Mouse (Mus musculus) cortical plate, adult 2 months (tissue): ENCODE results near the gene Sec1. TPM values are rescaled to one million over a fixed set of nuclear protein-coding genes. Genes with fewer than 3 reads are reported as not detected.

Experiments
- H3K27ac ChIP-seq: fragments of 200-500 bp; 2 replicates; pipeline ENCODE4 v1.5.1; 2012; ENCODE audit warnings: low read length, control low read depth, inconsistent platforms; ENCODE audit not compliant: insufficient read depth
- H3K4me1 ChIP-seq: fragments of 200-500 bp; 2 replicates; pipeline ENCODE4 v1.6.1; 2011; ENCODE audit warnings: low read length; ENCODE audit not compliant: control insufficient read depth, insufficient read depth
- H3K4me3 ChIP-seq: fragments of 200-500 bp; 2 replicates; pipeline ENCODE4 v1.5.1; 2011; ENCODE audit warnings: mild to moderate bottlenecking, low read length, control low read depth; ENCODE audit not compliant: insufficient read depth
- CTCF ChIP-seq: fragments of 200-500 bp; IDR thresholded peaks from 2 replicates; pipeline ENCODE4 v1.5.1; 2011; ENCODE audit warnings: mild to moderate bottlenecking, control low read depth, low read length; ENCODE audit not compliant: insufficient read depth; ENCODE audit errors: extremely low read depth
- POLR2A ChIP-seq: fragments of 200-500 bp; IDR thresholded peaks from 2 replicates; pipeline ENCODE4 v1.6.1; 2011; ENCODE audit warnings: mild to moderate bottlenecking, low read length, control low read depth; ENCODE audit not compliant: insufficient read depth; ENCODE audit errors: extremely low read depth
- polyA plus RNA-seq: library from polyadenylated mRNA; depleted of rRNA; stranded (reverse); fragments of >200 nt; gene quantifications from 2 replicates; pipeline ENCODE4 v1.2.3, GENCODE M21; 2012

Sec1 gene
- polyA plus RNA-seq, 1 experiment: 6.6 TPM

DNA sequence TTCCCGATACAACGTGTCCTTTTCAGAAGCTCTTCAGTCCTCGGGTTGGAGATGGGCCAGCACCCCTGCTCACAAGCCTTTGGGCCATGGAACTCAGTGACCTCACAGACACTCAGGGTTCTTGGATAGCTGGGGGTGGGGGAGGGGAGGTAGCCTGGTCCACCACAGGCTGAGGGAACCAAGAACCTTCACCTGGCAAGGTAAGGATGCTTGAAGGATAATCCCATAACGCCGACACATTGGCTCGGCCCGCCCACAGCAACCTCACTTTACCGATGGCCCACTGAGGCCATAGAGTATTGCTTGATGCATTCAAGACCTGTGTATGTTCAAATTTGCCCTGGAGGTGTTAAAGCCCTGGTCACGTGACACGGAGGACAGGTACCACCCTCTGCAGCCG, 31.5 kb upstream of the Sec1 start, which contains the start of gene Spaca4:
TSS of gene Spaca4 (minus strand) at position 101 of the 400 bp plus-strand sequence.
- Histone ChIP-seq H3K4me1 (no peaks in the 10 kb centered on the region), H3K4me3 (no peak within 1 kb of the TSS), H3K27ac (no peak within 1 kb of the TSS)
- TF ChIP-seq POLR2A (no peak), CTCF (no peak)

DNA sequence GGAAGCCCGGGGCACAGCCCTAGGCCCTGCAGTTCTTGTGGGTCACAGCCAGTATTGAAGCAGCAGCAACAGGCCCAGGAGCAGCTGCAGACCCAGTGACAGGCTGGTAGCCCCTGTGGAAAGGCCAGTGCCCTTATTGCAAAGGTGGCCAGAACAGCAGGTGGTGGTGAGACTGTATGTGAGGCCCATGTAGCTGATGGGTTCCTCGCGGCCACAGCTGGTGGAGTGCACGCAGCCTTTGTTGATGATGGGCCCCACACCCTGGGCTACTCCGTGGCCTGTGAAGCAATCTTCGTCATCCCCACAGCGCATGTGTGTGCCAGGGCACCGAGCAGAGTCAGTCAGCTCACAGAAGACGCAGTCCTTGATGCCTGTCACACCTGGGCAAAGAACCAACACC, 30.9 kb upstream of the Sec1 start:
- Histone ChIP-seq H3K4me3 (no peak overlapping the region), H3K27ac (no peak overlapping the region), H3K4me1 (no peaks in the 10 kb centered on the region)
- TF ChIP-seq CTCF (no peak), POLR2A (no peak)

DNA sequence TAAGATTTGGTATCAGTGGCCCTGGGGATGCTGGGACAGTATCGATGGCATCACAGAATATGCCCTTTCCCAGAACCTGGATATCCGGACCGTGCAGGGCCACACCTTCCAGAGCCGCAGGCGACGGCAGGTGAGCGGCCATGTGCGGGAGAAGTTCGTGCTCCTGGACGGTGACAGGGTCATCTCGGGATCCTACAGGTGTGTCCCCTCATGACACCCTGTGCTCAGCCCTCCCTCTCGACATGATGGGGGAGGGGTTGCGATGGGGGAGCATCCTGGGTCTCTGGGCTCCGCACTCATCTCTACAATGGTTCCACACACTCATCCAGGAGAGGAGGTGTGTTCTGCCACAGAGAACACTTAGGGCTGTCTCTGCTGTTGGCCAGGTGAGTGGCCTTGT, 29.6 kb upstream of the Sec1 start:
- Histone ChIP-seq H3K27ac (no peak overlapping the region), H3K4me1 (no peaks in the 10 kb centered on the region; the same call in 1 of the 2 replicates), H3K4me3 (no peak overlapping the region)
- no peak for TF ChIP-seq POLR2A
- no peak for TF ChIP-seq CTCF

DNA sequence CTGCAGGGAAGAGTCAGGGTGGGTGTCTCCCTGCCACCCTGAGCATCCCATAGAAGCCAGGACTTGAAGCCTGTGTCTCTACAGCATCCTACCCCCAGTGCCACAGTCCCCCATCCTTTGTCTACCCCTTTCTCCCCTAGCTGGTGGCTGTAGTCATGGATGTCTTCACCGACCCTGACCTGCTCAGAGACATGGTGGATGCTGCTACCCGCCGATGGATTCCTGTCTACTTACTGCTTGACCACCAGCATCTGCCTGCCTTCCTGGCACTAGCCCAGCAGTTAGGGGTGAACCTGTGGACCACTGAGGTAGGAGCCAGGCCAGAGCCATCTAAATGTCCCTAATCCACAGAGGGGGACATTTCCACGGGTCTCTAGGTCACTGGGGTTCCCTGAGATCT, 29.1 kb upstream of the Sec1 start:
- no peak for TF ChIP-seq CTCF
- TF ChIP-seq POLR2A: no peak
- no peaks in the 10 kb centered on the region; the same call in 1 of the 2 replicates for H3K4me1 ChIP-seq
- no peak overlapping the region for H3K27ac ChIP-seq
- H3K4me3 ChIP-seq: no peak overlapping the region

DNA sequence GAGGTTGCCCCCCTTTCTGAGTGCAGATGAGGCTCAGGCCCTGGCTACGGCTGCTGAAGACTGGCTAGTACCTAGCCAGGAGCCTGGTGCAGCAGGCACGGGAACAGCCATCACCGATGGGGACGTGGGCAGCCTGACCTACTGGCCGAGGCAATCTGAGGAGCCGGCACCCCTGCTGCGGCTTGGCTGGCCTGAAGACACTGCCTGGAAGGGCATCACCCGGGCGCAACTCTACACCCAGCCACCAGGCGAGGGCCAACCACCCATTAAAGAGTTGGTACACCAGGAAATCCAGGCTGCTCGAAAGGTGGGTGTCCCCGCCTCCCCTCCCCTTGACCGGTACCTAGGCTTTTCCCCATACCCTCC, 28.1 kb upstream of the Sec1 start:
- no peaks in the 10 kb centered on the region; the same call in 1 of the 2 replicates for H3K4me1 ChIP-seq
- TF ChIP-seq POLR2A (no peak), CTCF (no peak)

DNA sequence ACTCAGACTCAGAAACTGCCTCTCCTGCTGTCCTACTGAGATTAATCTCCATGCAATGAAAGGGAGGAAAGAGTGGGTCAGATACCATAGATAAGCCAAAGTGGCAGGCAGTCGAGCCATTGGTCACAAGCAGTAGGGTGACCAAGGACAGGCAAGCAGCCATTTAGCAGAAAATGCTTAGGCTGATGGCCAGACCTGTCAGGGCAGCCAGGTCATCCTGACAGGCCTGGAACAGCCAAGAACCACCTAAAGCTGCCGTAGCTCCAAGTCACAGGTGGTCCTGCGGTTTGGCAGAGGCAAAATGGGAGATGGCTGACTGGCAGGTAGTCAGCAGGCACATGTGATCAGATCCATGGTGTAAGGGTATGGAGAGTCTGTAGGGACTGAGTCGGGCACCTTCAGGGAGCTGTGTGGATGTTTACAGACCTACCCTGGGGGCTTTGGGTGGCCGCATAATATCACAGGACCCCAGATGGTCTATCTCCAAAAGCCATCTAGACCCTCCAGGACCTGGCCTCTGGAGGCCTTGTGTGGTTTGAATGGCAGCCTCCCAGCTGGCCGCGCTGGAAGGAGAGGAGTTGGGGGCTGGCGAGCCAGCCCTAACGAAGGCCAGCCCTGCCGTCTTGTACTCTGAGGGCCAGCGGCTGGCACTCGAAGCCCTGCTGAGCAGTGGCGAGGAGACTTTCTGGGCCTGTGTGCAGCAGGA, 27.6 kb upstream of the Sec1 start:
- no peak overlapping the region for H3K27ac ChIP-seq
- no peaks in the 10 kb centered on the region; the same call in 1 of the 2 replicates for H3K4me1 ChIP-seq
- H3K4me3 ChIP-seq: no peak overlapping the region
- TF ChIP-seq CTCF: no peak
- TF ChIP-seq POLR2A: no peak

More for the DNA sequence above, 28.1 kb upstream of the Sec1 start:
- no peak overlapping the region for H3K4me3 ChIP-seq
- H3K27ac ChIP-seq: no peak overlapping the region

DNA sequence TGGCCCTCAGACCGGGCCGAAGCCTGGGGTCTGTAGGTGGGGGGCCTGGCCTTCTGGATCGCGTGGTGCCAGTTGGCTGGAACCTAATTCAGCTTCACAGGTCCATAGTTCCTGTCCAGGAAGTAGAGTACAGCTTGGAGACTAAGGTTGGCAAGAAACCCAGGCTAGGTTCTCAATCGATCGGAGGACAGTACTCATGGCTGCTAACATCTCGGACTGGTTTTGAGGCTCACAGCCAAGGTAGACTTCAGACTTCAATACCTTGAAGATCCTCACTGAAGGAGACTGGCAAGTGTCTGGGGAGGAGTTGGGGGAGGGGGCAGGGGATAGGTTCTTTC, 27.0 kb upstream of the Sec1 start:
- no peaks in the 10 kb centered on the region; the same call in 1 of the 2 replicates for H3K4me1 ChIP-seq
- no peak overlapping the region for H3K4me3 ChIP-seq
- no peak for TF ChIP-seq CTCF
- TF ChIP-seq POLR2A: no peak
- no peak overlapping the region for H3K27ac ChIP-seq

DNA sequence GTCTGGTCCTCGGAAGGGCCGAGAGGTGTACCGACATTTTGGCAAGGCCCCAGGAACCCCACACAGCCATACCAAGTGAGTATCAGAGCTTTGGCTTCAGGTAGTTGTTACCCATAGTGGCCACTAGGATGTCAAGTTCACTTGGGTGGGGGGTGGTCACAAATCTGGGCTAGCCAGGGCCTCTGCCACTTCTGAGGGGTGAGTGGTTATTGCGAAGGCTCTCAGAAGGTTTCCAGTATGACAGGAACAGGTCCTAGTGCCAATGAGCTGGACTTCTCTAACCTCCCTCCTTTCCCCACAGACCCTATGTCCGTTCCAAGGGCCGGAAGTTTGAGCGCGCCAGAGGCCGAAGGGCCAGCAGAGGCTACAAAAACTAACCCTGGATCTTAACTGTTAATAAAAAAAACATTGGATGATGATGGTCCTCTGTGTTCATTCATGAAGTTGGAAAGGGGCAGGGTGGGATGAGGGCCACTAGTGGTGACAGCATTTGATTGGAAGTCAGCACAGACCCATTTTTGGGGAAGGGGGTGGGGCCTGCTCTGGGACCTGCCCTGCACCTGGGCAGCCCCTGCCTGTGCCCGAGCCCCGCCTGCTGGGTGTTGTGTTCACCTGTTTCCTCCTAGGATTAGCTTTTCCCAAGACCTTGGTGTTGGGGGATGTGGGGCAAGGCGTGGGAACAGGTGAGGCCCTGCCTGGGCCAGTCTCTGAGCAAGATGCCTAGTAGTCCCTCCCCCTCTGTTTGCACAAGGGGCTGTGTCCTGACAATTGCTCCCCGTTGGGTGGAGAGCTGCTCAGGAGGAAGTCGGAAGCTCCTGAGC, 26.4 kb upstream of the Sec1 start, which contains the start of gene Fam83e:
TSS of gene Fam83e (plus strand) at position 800 of the 821 bp plus-strand sequence.
- TF ChIP-seq POLR2A (no peak), CTCF (no peak)

DNA sequence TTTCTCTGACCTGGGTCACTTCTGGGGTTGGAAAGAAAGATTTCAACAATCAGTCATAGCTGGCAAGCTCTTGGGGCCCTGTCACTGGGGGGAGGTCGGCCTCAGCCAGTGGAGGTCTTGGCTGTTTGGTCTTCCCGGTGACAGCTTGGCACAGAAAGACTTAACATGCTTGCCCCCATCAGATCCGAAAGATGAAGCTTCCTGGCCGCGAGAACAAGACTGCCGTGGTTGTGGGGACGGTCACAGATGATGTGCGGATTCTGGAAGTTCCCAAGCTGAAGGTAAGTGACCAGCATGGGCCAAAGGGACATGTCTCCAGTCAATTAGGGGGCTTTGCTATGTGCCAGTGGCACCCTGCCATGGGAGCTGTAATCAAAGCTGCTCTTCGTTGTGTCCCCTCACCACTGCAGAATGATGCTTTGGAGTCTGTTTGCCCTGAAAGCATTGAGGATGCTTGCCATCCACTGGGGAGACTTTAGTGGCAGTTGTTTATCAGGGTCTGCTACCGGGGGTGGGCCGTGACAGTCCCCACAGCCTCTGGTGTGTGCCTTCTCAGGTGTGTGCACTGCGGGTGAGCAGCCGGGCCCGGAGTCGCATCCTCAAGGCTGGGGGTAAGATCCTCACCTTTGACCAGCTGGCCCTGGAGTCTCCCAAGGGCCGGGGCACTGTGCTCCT, 25.7 kb upstream of the Sec1 start:
- H3K4me1 ChIP-seq: peaks cover 5% of the 10 kb centered on the region; the same call in 1 of the 2 replicates
- no peak overlapping the region for H3K4me3 ChIP-seq
- H3K27ac ChIP-seq: no peak overlapping the region
- TF ChIP-seq CTCF (no peak), POLR2A (no peak)

More for the DNA sequence above, 26.4 kb upstream of the Sec1 start, which contains the start of gene Fam83e:
- no peak within 1 kb of the TSS for H3K4me3 ChIP-seq
- peaks cover 3% of the 10 kb centered on the region; the same call in 1 of the 2 replicates for H3K4me1 ChIP-seq
- H3K27ac ChIP-seq: no peak within 1 kb of the TSS
